Mouse (Mus musculus) B cell, adult 2 months (primary cell): Measurements from ENCODE around the gene Tnfsfm13.
A peak's percentile ranks its signal among the peaks of the same experiment; 100 is the strongest.

Experiments
- DNase-seq, 2 experiments: peaks; one replicate each; pipeline ENCODE4 v3.0.0; 2022

Gene Tnfsfm13

GRCm38 (mm10) chr11:69680136-69680855, 15.6 kb downstream of the Tnfsfm13 start:
- DNase-seq: no peak

GRCm38 (mm10) chr11:69679144-69679543, 16.8 kb downstream of the Tnfsfm13 start:
- DNase-seq: no peak

GRCm38 (mm10) chr11:69672211-69672706, 23.6 kb downstream of the Tnfsfm13 start, which contains the start of gene Eif4a1:
Gene Eif4a1 (minus strand): TSS chr11:69672423.
- DNase-seq: peak; percentile 97 to 99

- DNase-seq: no peak
Observed at GRCm38 (mm10) chr11:69671726-69672124, 24.2 kb downstream of the Tnfsfm13 start.

- DNase-seq: peak; percentile 97 to 98
Observed at GRCm38 (mm10) chr11:69670786-69671725, 24.8 kb downstream of the Tnfsfm13 start.

- DNase-seq: no peak
Observed at GRCm38 (mm10) chr11:69666665-69667005, 29.3 kb downstream of the Tnfsfm13 start.

GRCm38 (mm10) chr11:69665961-69666664, 29.8 kb downstream of the Tnfsfm13 start, which contains the start of gene Cd68:
Gene Cd68 (minus strand): TSS chr11:69666153.
- peak; percentile 83 to 87 for DNase-seq

GRCm38 (mm10) chr11:69665457-69665960, 30.4 kb downstream of the Tnfsfm13 start:
- DNase-seq: no peak

GRCm38 (mm10) chr11:69664841-69665240, 31.1 kb downstream of the Tnfsfm13 start:
- no peak for DNase-seq

- no peak for DNase-seq
Observed at GRCm38 (mm10) chr11:69663795-69664194, 32.1 kb downstream of the Tnfsfm13 start.

- no peak for DNase-seq
Observed at GRCm38 (mm10) chr11:69662967-69663671, 32.8 kb downstream of the Tnfsfm13 start.

GRCm38 (mm10) chr11:69662213-69662966, 33.5 kb downstream of the Tnfsfm13 start, which contains the start of gene Mpdu1:
Gene Mpdu1 (minus strand): TSS chr11:69662642.
- peak; percentile 92 to 94 for DNase-seq

GRCm38 (mm10) chr11:69661221-69661881, 34.5 kb downstream of the Tnfsfm13 start:
- no peak for DNase-seq

- DNase-seq: no peak
Observed at GRCm38 (mm10) chr11:69657462-69657881, 38.4 kb downstream of the Tnfsfm13 start.

- peak; percentile 74 to 75 for DNase-seq
Observed at GRCm38 (mm10) chr11:69656617-69657461, 39.1 kb downstream of the Tnfsfm13 start.

GRCm38 (mm10) chr11:69656065-69656455, 39.8 kb downstream of the Tnfsfm13 start:
- no peak for DNase-seq

- peak in 1 of 2 experiments; percentile 42 for DNase-seq
Observed at GRCm38 (mm10) chr11:69655264-69656064, 40.4 kb downstream of the Tnfsfm13 start, which contains the start of gene Sox15. Gene Sox15 (plus strand): TSS chr11:69655314.

- DNase-seq: no peak
Observed at GRCm38 (mm10) chr11:69654760-69655159, 41.1 kb downstream of the Tnfsfm13 start.
